Mouse (Mus musculus) stomach, embryonic 14.5 days (tissue): ENCODE measurements at regions not wholly inside any gene's neighbourhood (a gene's known extent, or its start where the extent isn't known, plus 50 kb on each side); places are given as distances from the start of the nearest gene placed in this dataset.

Experiments used
- ATAC-seq: fragments of 200-750 bp; cut with Nextera tagmentation; 2 replicates; pipeline ENCODE4 v1.8.0; 2017; ENCODE audit warnings: low read depth, moderate TSS enrichment; ENCODE audit not compliant: insufficient number of reproducible peaks, insufficient read depth, low FRiP score
- H3K27ac ChIP-seq: fragments of 300-500 bp; sonication (generic); 2 replicates; pipeline ENCODE4 v1.5.1; 2014; ENCODE audit warnings: mild to moderate bottlenecking, low read length, moderate library complexity, mixed read lengths
- H3K27me3 ChIP-seq: fragments of 300-500 bp; sonication (generic); 2 replicates; pipeline ENCODE4 v1.6.1; 2014; ENCODE audit warnings: low read length, control low read depth, mixed read lengths; ENCODE audit not compliant: control insufficient read depth, insufficient read depth
- H3K36me3 ChIP-seq: fragments of 300-500 bp; sonication (generic); 2 replicates; pipeline ENCODE4 v1.6.1; 2014; ENCODE audit warnings: mild to moderate bottlenecking, control low read depth, low read length, moderate library complexity, mixed read lengths; ENCODE audit not compliant: control insufficient read depth, insufficient read depth
- H3K4me1 ChIP-seq: fragments of 300-500 bp; sonication (generic); 2 replicates; pipeline ENCODE4 v1.6.1; 2014; ENCODE audit warnings: low read length, control low read depth, mixed read lengths; ENCODE audit not compliant: control insufficient read depth, insufficient read depth
- H3K4me2 ChIP-seq: fragments of 300-500 bp; sonication (generic); replicated peaks from 2 replicates; pipeline ENCODE4 v1.6.1; 2014; ENCODE audit warnings: low read depth, low read length, control low read depth
- H3K4me3 ChIP-seq: fragments of 300-500 bp; sonication (generic); 2 replicates; pipeline ENCODE4 v1.5.1; 2014; ENCODE audit warnings: low read depth, low read length, control low read depth
- H3K9ac ChIP-seq: fragments of 300-500 bp; sonication (generic); replicated peaks from 2 replicates; pipeline ENCODE4 v1.6.1; 2014; ENCODE audit warnings: low read depth, mild to moderate bottlenecking, control low read depth, low read length, moderate library complexity, mixed read lengths
- H3K9me3 ChIP-seq: fragments of 300-500 bp; sonication (generic); 2 replicates; pipeline ENCODE4 v1.6.1; 2016; ENCODE audit warnings: low read depth, low read length, control low read depth; ENCODE audit not compliant: control insufficient read depth
- WGBS: fragments of 180-500 bp; shearing (Covaris S2); extraction: QIAGEN DNeasy Blood & Tissue Kit; methylation state at CpG from one replicate; pipeline ENCODE4 v1.1.7; 2014; 5-methylcytosine and 5-hydroxymethylcytosine counted together

DNA sequence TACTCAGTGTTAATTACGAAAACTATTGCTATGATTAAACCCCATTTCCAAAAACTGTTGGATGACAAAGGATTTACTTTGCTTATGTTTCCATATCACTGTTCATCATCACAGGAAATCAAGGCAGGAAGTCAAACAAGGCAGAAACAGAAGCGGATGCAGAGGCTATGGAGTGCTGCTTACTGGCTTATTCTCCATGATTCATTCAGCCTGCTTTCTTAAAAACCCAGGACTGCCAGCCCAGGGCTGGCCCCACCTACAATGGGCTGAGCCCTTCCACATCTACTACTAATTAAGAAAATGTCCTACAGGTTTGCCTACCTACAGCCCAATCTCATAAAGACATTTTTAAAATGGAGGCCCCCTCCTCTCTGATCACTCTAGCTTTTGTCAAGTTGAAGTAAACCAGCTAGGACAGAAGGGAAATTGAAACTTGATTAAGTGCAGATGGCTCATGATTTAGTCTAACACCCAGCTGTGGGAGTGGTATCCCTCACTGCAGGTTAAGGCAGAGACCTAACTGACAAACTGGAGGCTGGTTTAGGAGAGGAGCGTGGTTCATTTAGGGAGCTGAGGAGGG, 240.1 kb downstream of the Snx13 start:
- Histone ChIP-seq H3K4me3 (no peak overlapping the region), H3K27ac (no peak overlapping the region), H3K4me2 (no peak overlapping the region), H3K27me3 (no peaks in the 10 kb centered on the region), H3K36me3 (no peaks in the 10 kb centered on the region), H3K4me1 (no peaks in the 10 kb centered on the region), H3K9ac (no peak overlapping the region), H3K9me3 (no peaks in the 10 kb centered on the region)
- 67% methylated on average over 3 of the region's 3 CpGs for WGBS
- no peak; the same call in 1 of the 2 replicates for ATAC-seq

DNA sequence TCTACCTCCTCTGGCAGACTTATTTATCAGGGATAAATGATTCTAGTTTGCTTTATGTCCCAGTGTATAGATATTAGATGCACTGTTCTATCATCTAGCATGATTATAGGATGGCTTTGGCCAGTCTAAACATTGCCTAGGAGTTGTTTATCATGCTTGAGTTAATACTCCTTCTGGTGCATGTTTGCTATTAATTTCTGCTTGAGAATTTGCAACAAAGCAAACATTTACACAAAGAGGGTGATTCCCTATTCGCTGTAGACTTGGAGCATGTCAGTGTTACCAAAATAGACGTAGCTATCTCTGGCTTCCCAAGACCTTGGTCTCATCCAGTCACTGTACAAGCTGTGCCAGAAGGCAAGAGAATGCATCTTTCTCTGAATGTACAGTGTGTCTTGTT, 237.4 kb downstream of the Snx13 start:
- H3K4me1 ChIP-seq: no peaks in the 10 kb centered on the region
- H3K27me3 ChIP-seq: no peaks in the 10 kb centered on the region
- no peak overlapping the region for H3K4me2 ChIP-seq
- no peak overlapping the region for H3K4me3 ChIP-seq
- H3K9me3 ChIP-seq: no peaks in the 10 kb centered on the region
- ATAC-seq: no peak
- no peak overlapping the region for H3K9ac ChIP-seq
- WGBS: 39% methylated on average over 2 of the region's 2 CpGs
- no peak overlapping the region for H3K27ac ChIP-seq
- no peaks in the 10 kb centered on the region for H3K36me3 ChIP-seq

DNA sequence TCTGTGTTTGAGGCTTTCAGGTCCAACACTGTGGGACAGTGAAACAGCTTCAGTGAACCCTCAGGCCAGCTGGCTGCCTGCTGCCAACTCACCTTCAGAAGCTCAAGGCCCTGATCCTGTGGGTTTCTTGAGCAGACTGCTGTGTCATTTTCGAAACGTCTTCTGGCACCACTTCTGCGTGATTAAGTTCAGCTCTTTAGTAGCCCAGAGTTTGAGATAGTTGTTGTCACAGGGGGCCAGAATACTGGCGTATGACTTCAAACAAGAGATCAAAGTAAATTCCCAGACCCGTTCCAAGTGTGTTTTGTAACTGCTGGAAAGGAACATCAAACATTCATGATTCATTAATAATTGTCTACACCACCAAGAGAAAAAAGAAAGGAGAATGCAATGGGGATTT, 236.9 kb downstream of the Snx13 start:
- no peak overlapping the region for H3K4me2 ChIP-seq
- H3K9me3 ChIP-seq: no peaks in the 10 kb centered on the region
- H3K4me1 ChIP-seq: no peaks in the 10 kb centered on the region
- no peaks in the 10 kb centered on the region for H3K36me3 ChIP-seq
- 29% methylated on average over 5 of the region's 5 CpGs for WGBS
- no peak overlapping the region for H3K4me3 ChIP-seq
- no peak for ATAC-seq
- no peaks in the 10 kb centered on the region for H3K27me3 ChIP-seq
- H3K9ac ChIP-seq: no peak overlapping the region
- H3K27ac ChIP-seq: no peak overlapping the region

DNA sequence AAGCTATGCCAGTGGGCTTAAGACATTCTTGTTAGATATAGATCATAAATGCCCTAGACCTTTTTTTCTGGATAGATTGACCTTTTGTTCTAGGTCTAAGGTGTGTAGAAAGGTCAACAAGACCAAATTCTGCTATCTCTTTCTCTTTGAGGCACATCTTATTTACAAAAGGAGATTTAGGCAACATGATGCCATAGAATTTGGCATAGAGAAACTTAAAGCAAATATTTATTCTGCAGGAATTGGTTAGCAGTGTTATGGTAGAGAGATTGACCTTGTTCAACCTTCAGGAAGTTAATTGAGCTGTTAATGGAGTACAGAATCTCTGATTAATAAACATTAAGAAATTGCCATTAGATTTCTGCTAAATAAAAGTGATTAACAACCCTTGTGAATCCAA, 236.4 kb downstream of the Snx13 start:
- Histone ChIP-seq H3K4me3 (no peak overlapping the region), H3K4me2 (no peak overlapping the region), H3K9ac (no peak overlapping the region), H3K4me1 (no peaks in the 10 kb centered on the region), H3K36me3 (no peaks in the 10 kb centered on the region), H3K27ac (no peak overlapping the region), H3K9me3 (no peaks in the 10 kb centered on the region), H3K27me3 (no peaks in the 10 kb centered on the region)
- no peak for ATAC-seq

DNA sequence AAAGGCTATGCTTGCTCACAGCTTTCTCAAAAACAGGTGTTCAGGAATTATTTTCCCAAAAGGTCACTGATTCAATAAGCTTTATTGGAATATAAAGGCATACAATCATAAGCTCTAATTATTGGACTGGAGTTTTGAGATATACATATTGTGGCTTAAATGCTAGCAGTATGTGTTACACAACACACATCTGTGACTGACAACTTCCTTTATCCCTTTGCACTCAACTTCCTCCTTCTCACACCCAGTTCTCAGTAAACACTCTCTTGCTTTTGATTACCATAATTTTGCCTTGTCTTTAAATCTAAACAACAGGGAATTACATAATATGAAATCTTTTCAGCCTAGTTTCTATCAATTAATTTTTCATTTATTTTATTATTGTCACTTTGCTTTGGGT, 222.5 kb downstream of the Snx13 start:
- H3K27me3 ChIP-seq: no peaks in the 10 kb centered on the region
- ATAC-seq: no peak
- H3K9me3 ChIP-seq: no peaks in the 10 kb centered on the region
- no peak overlapping the region for H3K27ac ChIP-seq
- no peaks in the 10 kb centered on the region for H3K4me1 ChIP-seq
- H3K4me3 ChIP-seq: no peak overlapping the region
- no peaks in the 10 kb centered on the region for H3K36me3 ChIP-seq
- H3K9ac ChIP-seq: no peak overlapping the region
- no peak overlapping the region for H3K4me2 ChIP-seq

DNA sequence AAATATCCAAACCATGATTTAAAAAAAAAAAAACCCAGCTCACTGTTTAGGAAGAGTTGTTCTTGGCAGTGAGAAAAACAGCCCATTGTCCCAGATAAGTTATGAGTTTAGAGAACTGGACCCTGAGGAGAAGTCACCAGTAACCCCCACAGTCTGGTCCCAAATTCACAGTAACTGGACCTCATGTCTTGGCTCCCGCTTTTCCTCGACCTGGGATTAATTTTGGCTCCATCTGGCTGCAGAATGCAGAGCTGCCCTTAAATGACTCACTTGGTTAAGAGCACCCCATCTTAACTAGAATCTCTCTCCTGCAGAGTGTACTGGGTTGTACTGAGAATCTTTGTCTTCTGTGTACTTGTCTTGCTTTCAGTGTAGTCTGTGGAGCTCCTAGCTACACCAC, 221.0 kb downstream of the Snx13 start:
- no peak for ATAC-seq
- 67% methylated on average over 2 of the region's 2 CpGs for WGBS

DNA sequence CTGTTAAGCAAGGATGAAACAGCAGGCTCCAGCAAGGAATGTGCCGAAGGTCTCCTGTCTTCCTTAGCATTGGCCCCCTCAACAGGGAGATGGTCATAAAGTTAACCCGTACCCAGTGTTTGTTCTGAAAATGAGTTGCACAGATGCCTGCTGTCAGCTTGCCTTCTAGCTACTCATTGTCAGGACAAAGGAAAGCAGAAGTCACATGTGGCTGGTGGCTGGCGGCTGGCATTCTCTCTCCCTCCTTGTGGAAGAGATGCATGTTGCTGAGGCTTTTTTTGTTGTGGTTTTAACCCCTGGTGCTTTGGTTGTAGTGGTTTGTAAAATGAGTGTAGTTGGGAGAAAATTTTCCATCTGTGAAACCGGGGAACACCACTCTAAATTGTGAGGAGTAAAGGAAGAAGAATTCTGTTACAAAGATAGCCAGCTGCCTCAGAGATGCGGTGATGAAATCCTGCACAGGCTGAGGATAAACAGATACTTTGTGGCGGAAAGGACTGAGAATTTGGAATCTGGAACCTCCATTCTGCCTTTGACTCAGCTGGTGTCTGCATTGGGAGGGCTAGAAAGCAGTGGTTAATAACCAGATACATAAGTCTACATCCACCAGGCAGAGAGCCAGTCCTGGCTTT, 220.2 kb downstream of the Snx13 start:
- H3K36me3 ChIP-seq: no peaks in the 10 kb centered on the region
- H3K27me3 ChIP-seq: no peaks in the 10 kb centered on the region
- H3K9ac ChIP-seq: no peak overlapping the region
- H3K4me2 ChIP-seq: no peak overlapping the region
- no peaks in the 10 kb centered on the region for H3K4me1 ChIP-seq
- ATAC-seq: no peak
- WGBS: 64% methylated on average over 6 of the region's 6 CpGs
- H3K27ac ChIP-seq: no peak overlapping the region
- H3K9me3 ChIP-seq: no peaks in the 10 kb centered on the region
- H3K4me3 ChIP-seq: no peak overlapping the region

More for the DNA sequence above, 221.0 kb downstream of the Snx13 start:
- H3K27ac ChIP-seq: no peak overlapping the region
- no peaks in the 10 kb centered on the region for H3K27me3 ChIP-seq
- H3K4me3 ChIP-seq: no peak overlapping the region
- no peaks in the 10 kb centered on the region for H3K36me3 ChIP-seq
- H3K9me3 ChIP-seq: no peaks in the 10 kb centered on the region
- no peak overlapping the region for H3K4me2 ChIP-seq
- no peaks in the 10 kb centered on the region for H3K4me1 ChIP-seq
- H3K9ac ChIP-seq: no peak overlapping the region

DNA sequence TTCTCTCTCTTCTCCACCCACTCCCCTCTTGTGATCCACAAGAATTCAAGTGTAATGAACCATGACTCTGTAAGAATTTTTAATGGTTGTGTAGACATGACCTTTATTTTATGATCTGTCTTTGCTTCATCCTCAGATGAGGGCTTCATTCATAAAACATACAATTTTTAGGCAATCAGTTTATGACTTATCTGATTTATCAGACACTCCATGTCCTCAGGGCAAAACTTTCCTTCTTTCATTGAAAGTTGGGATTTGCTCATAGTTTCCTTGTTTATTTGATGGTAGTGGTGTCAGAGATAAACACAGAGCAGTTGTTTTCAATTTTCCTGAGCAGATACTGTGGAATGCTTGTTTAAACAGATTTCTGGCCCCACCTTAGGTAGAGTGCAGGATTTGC, 212.8 kb downstream of the Snx13 start:
- no peaks in the 10 kb centered on the region for H3K9me3 ChIP-seq
- H3K27me3 ChIP-seq: no peaks in the 10 kb centered on the region
- H3K27ac ChIP-seq: no peak overlapping the region
- no peaks in the 10 kb centered on the region for H3K4me1 ChIP-seq
- no peak overlapping the region for H3K9ac ChIP-seq
- no peak for ATAC-seq
- no peak overlapping the region for H3K4me2 ChIP-seq
- H3K4me3 ChIP-seq: no peak overlapping the region
- no peaks in the 10 kb centered on the region for H3K36me3 ChIP-seq

DNA sequence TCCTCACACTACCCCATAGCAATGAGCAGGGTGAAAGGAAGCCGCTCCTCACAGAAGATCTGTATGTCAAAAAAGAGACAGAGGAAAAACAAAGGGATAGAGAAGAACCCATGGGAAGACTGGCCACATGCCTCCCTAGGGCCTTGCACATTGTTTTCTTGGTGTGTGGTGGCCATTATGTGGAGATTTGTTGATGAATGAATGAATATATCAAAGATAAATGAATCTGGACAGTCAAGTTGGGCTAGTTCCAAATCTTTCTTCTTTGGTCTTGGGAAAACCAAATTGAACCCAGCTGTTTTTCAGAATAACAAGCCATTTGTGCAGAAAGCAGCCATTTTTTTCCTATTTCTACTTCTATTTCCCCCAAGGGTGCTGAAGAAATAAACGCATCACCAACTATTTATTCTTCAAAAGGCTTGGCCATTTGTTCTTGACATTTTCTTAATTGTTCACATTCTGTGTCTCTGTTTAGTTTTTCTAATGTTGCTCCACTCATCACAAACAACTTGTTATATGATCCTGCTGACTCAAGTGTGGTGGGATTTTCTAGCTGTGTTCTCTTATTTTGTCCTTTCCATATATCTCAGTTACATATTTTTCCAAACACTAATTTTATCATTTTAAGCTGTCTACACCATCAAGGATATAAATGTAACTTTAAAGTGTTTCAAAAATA, 208.9 kb downstream of the Snx13 start:
- H3K9ac ChIP-seq: no peak overlapping the region
- H3K27ac ChIP-seq: no peak overlapping the region
- 73% methylated on average over 2 of the region's 2 CpGs for WGBS
- H3K9me3 ChIP-seq: no peaks in the 10 kb centered on the region
- no peak for ATAC-seq
- H3K4me1 ChIP-seq: no peaks in the 10 kb centered on the region
- no peaks in the 10 kb centered on the region for H3K27me3 ChIP-seq
- H3K4me2 ChIP-seq: no peak overlapping the region
- no peak overlapping the region for H3K4me3 ChIP-seq
- no peaks in the 10 kb centered on the region for H3K36me3 ChIP-seq
